Mouse (Mus musculus): ENCODE results near the gene Guca2b.
"Not testable (repeated sequence)": the region's sequence is repeated elsewhere in the genome, so short reads cannot be mapped to it uniquely, and the experiment has no call there.

The Guca2b gene

GRCm38 (mm10) chr4:119657011-119657410, 1.7 kb downstream of the Guca2b start:
- no peak for DNase-seq (ENCODE audit: low spot score)

GRCm38 (mm10) chr4:119642666-119643065, 16.1 kb downstream of the Guca2b start:
- no peak for DNase-seq (ENCODE audit: low spot score)

GRCm38 (mm10) chr4:119638656-119639055, 20.1 kb downstream of the Guca2b start:
- no peak for DNase-seq (ENCODE audit: low spot score)

- no peak for DNase-seq (ENCODE audit: low spot score)
These were observed 20.8 kb downstream of the Guca2b start for GRCm38 (mm10) chr4:119637946-119638345.

GRCm38 (mm10) chr4:119637176-119637845, 21.4 kb downstream of the Guca2b start, which contains the start of gene Guca2a:
TSS of gene Guca2a (plus strand) at chr4:119637704.
- no peak for DNase-seq (ENCODE audit: low spot score)

- no peak for DNase-seq (ENCODE audit: low spot score)
These were observed 22.0 kb downstream of the Guca2b start for GRCm38 (mm10) chr4:119636731-119637130.

GRCm38 (mm10) chr4:119635686-119636085, 23.1 kb downstream of the Guca2b start:
- DNase-seq (ENCODE audit: low spot score): no peak

GRCm38 (mm10) chr4:119634908-119635660, 23.7 kb downstream of the Guca2b start:
- no peak for DNase-seq (ENCODE audit: low spot score)

- DNase-seq (ENCODE audit: low spot score): no peak
These were observed 24.8 kb downstream of the Guca2b start for GRCm38 (mm10) chr4:119633948-119634347.

GRCm38 (mm10) chr4:119633342-119633741, 25.4 kb downstream of the Guca2b start:
- DNase-seq (ENCODE audit: low spot score): no peak

- DNase-seq (ENCODE audit: low spot score): no peak
These were observed 26.0 kb downstream of the Guca2b start for GRCm38 (mm10) chr4:119632721-119633120.

- DNase-seq (ENCODE audit: low spot score): no peak
These were observed 27.4 kb downstream of the Guca2b start for GRCm38 (mm10) chr4:119631115-119631919.

GRCm38 (mm10) chr4:119628363-119628762, 30.4 kb downstream of the Guca2b start:
- not testable (repeated sequence) for DNase-seq (ENCODE audit: low spot score)

- DNase-seq (ENCODE audit: low spot score): no peak
These were observed 31.4 kb downstream of the Guca2b start for GRCm38 (mm10) chr4:119627317-119627716.

- no peak for DNase-seq (ENCODE audit: low spot score)
These were observed 31.9 kb downstream of the Guca2b start for GRCm38 (mm10) chr4:119626876-119627275.

- no peak for DNase-seq (ENCODE audit: low spot score)
These were observed 32.6 kb downstream of the Guca2b start for GRCm38 (mm10) chr4:119626081-119626645.

- DNase-seq (ENCODE audit: low spot score): no peak
These were observed 44.0 kb downstream of the Guca2b start for GRCm38 (mm10) chr4:119614724-119615123.

- no peak for DNase-seq (ENCODE audit: low spot score)
These were observed 44.7 kb downstream of the Guca2b start for GRCm38 (mm10) chr4:119614078-119614477.

GRCm38 (mm10) chr4:119609488-119609887, 49.3 kb downstream of the Guca2b start:
- DNase-seq (ENCODE audit: low spot score): no peak
